Mouse (Mus musculus): ENCODE results near the gene Bax. TPM values are rescaled to one million over a fixed set of nuclear protein-coding genes. Genes with fewer than 3 reads are reported as not detected.
"Not testable (repeated sequence)": the region's sequence is repeated elsewhere in the genome, so short reads cannot be mapped to it uniquely, and the experiment has no call there.

Gene Bax
- polyA plus RNA-seq, 1 experiment from 2014 or later = 60.8 TPM

- 1% methylated on average over 13 of the region's 13 CpGs for WGBS (ENCODE audit: insufficient replicate concordance)
- peak overlapping the region; percentile 68 for H3K9ac ChIP-seq (replicated peaks)
- ATAC-seq = peak; percentile 52
- H3K27me3 ChIP-seq (ENCODE audit: insufficient read depth, low read length) = no peaks in the 10 kb centered on the region
- peak overlapping the region; percentile 68 for H3K4me3 ChIP-seq (ENCODE audit: low read depth, low read length)
- peak overlapping the region; percentile 79 for H3K4me2 ChIP-seq (ENCODE audit: low read depth, low read length)
- peak overlapping the region; percentile 98 for H3K27ac ChIP-seq (ENCODE audit: low read depth)
- H3K36me3 ChIP-seq (replicated peaks; ENCODE audit: insufficient read depth, low read length) = peaks cover 45% of the 10 kb centered on the region
- TF ChIP-seq EP300 (IDR thresholded peaks at IDR 0.05; ENCODE audit: low read depth) (peak; percentile 71), CTCF (IDR thresholded peaks at IDR 0.05; ENCODE audit: low read depth) (no peak)
- H3K9me3 ChIP-seq (ENCODE audit: low read length) = no peaks in the 10 kb centered on the region
- peak; percentile 88 for DNase-seq
- peaks cover 39% of the 10 kb centered on the region for H3K4me1 ChIP-seq (ENCODE audit: insufficient read depth)
Measured at GRCm38 (mm10) chr7:45460860-45461314, 5.8 kb downstream of the Bax start.

DNA sequence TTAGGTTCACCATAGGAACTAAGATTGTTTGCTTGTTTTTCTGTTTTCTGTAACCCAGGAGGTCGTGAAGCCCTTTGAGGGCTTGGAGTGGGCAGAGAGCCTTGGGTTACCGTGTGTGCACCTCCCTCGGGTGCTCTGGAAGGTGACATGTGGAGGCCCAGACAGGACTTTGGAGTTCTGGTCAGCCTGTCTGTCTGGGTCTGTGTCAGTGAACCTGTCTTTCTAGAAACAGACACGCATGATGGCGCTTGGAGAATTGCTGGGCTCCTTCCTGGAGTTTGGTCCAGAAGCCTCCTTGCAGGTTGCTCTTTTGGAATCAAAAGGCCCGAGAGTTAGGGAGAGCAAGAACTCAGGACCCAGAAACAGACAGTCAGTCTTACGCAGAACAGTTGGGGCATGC is 6.3 kb downstream of the Bax start:
- H3K9me3 ChIP-seq (ENCODE audit: low read length) = no peaks in the 10 kb centered on the region
- no peak for DNase-seq
- H3K27me3 ChIP-seq (ENCODE audit: insufficient read depth, low read length) = no peaks in the 10 kb centered on the region
- WGBS (ENCODE audit: insufficient replicate concordance) = 42% methylated on average over 7 of the region's 7 CpGs
- peak overlapping the region; percentile 79 for H3K4me2 ChIP-seq (ENCODE audit: low read depth, low read length)
- no peak for TF ChIP-seq EP300 (IDR thresholded peaks at IDR 0.05; ENCODE audit: low read depth)
- no peak for TF ChIP-seq CTCF (IDR thresholded peaks at IDR 0.05; ENCODE audit: low read depth)
- peak overlapping the region; percentile 68 for H3K9ac ChIP-seq (replicated peaks)
- peak overlapping the region; percentile 68 for H3K4me3 ChIP-seq (ENCODE audit: low read depth, low read length)
- no peak for ATAC-seq
- H3K36me3 ChIP-seq (replicated peaks; ENCODE audit: insufficient read depth, low read length) = peaks cover 47% of the 10 kb centered on the region
- H3K4me1 ChIP-seq (ENCODE audit: insufficient read depth) = peaks cover 34% of the 10 kb centered on the region
- peak overlapping the region; percentile 98 for H3K27ac ChIP-seq (ENCODE audit: low read depth)

- DNase-seq (peak; percentile 96), ATAC-seq (peak; percentile 87)
- peaks cover 40% of the 10 kb centered on the region for H3K36me3 ChIP-seq (replicated peaks; ENCODE audit: insufficient read depth, low read length)
- peak; percentile 51 for TF ChIP-seq EP300 (IDR thresholded peaks at IDR 0.05; ENCODE audit: low read depth)
- WGBS (ENCODE audit: insufficient replicate concordance) = under 1% methylated on average over 27 of the region's 37 CpGs
- H3K9me3 ChIP-seq (ENCODE audit: low read length); H3K27me3 ChIP-seq (ENCODE audit: insufficient read depth, low read length): not testable (repeated sequence)
- H3K9ac ChIP-seq (replicated peaks) = peak within 1 kb of the TSS; percentile 77
- peaks cover 34% of the 10 kb centered on the region for H3K4me1 ChIP-seq (ENCODE audit: insufficient read depth)
- H3K27ac ChIP-seq (ENCODE audit: low read depth) = peak within 1 kb of the TSS; percentile 98
- H3K4me2 ChIP-seq (ENCODE audit: low read depth, low read length) = peak within 1 kb of the TSS; percentile 79
- H3K4me3 ChIP-seq (ENCODE audit: low read depth, low read length) = peak within 1 kb of the TSS; percentile 68
Measured at GRCm38 (mm10) chr7:45459564-45460140, 7.0 kb downstream of the Bax start, which contains the start of gene Ftl1. Ftl1 (minus strand) TSS chr7:45459884.

GRCm38 (mm10) chr7:45458748-45459563 is 7.7 kb downstream of the Bax start:
- TF ChIP-seq CTCF (IDR thresholded peaks at IDR 0.05; ENCODE audit: low read depth) (no peak), EP300 (IDR thresholded peaks at IDR 0.05; ENCODE audit: low read depth) (no peak; the same call in 1 of the 2 replicates)
- peak overlapping the region; percentile 98 for H3K27ac ChIP-seq (ENCODE audit: low read depth)
- WGBS (ENCODE audit: insufficient replicate concordance) = under 1% methylated on average over 41 of the region's 43 CpGs
- peak; percentile 90 for DNase-seq
- H3K36me3 ChIP-seq (replicated peaks; ENCODE audit: insufficient read depth, low read length) = peaks cover 40% of the 10 kb centered on the region
- peak overlapping the region; percentile 79 for H3K4me2 ChIP-seq (ENCODE audit: low read depth, low read length)
- peak overlapping the region; percentile 77 for H3K9ac ChIP-seq (replicated peaks)
- no peaks in the 10 kb centered on the region for H3K9me3 ChIP-seq (ENCODE audit: low read length)
- H3K4me3 ChIP-seq (ENCODE audit: low read depth, low read length) = peak overlapping the region; percentile 68
- ATAC-seq = peak; percentile 51
- H3K4me1 ChIP-seq (ENCODE audit: insufficient read depth) = peaks cover 34% of the 10 kb centered on the region
- H3K27me3 ChIP-seq (ENCODE audit: insufficient read depth, low read length) = no peaks in the 10 kb centered on the region

GRCm38 (mm10) chr7:45457204-45458060 is 9.3 kb downstream of the Bax start:
- TF ChIP-seq CTCF (IDR thresholded peaks at IDR 0.05; ENCODE audit: low read depth) (no peak), EP300 (IDR thresholded peaks at IDR 0.05; ENCODE audit: low read depth) (peak; percentile 72)
- Histone ChIP-seq H3K27ac (ENCODE audit: low read depth) (peak overlapping the region; percentile 98), H3K4me2 (ENCODE audit: low read depth, low read length) (peak overlapping the region; percentile 79), H3K9me3 (ENCODE audit: low read length) (no peaks in the 10 kb centered on the region), H3K4me1 (ENCODE audit: insufficient read depth) (peaks cover 34% of the 10 kb centered on the region), H3K9ac (replicated peaks) (peak overlapping the region; percentile 77), H3K36me3 (replicated peaks; ENCODE audit: insufficient read depth, low read length) (peaks cover 31% of the 10 kb centered on the region), H3K4me3 (ENCODE audit: low read depth, low read length) (peak overlapping the region; percentile 68), H3K27me3 (ENCODE audit: insufficient read depth, low read length) (no peaks in the 10 kb centered on the region)
- ATAC-seq (peak; percentile 35), DNase-seq (peak; percentile 65)
- 29% methylated on average over 9 of the region's 10 CpGs for WGBS (ENCODE audit: insufficient replicate concordance)
